Mouse (Mus musculus) neural tube, embryonic 14.5 days (tissue): ENCODE measurements around the gene Odf3. TPM values are rescaled to one million over a fixed set of nuclear protein-coding genes. Genes with fewer than 3 reads are reported as not detected.

Experiments used
- ATAC-seq: fragments of 200-750 bp; cut with Nextera tagmentation; 2 replicates; pipeline ENCODE4 v1.8.0; 2017; ENCODE audit warnings: low read depth, mild to moderate bottlenecking, moderate TSS enrichment, moderate library complexity
- H3K27ac ChIP-seq: fragments of 300-500 bp; sonication (generic); 2 replicates; pipeline ENCODE4 v1.5.1; 2014; ENCODE audit warnings: low read depth, mild to moderate bottlenecking, control low read depth, low read length, moderate library complexity, mixed read lengths
- H3K27me3 ChIP-seq: fragments of 300-500 bp; sonication (generic); 2 replicates; pipeline ENCODE4 v1.6.1; 2014; ENCODE audit warnings: low read length; ENCODE audit not compliant: control insufficient read depth, insufficient read depth
- H3K36me3 ChIP-seq: fragments of 300-500 bp; sonication (generic); 2 replicates; pipeline ENCODE4 v1.6.1; 2014; ENCODE audit warnings: low read length, mixed read lengths; ENCODE audit not compliant: control insufficient read depth, insufficient read depth
- H3K4me1 ChIP-seq: fragments of 300-500 bp; sonication (generic); 2 replicates; pipeline ENCODE4 v1.6.1; 2014; ENCODE audit warnings: low read length; ENCODE audit not compliant: control insufficient read depth, insufficient read depth
- H3K4me2 ChIP-seq: fragments of 300-500 bp; sonication (generic); 2 replicates; pipeline ENCODE4 v1.6.1; 2014; ENCODE audit warnings: mild to moderate bottlenecking, low read depth, low read length, control low read depth
- H3K4me3 ChIP-seq: fragments of 300-500 bp; sonication (generic); 2 replicates; pipeline ENCODE4 v1.5.1; 2014; ENCODE audit warnings: low read depth, low read length, control low read depth, mixed read lengths
- H3K9ac ChIP-seq: fragments of 300-500 bp; sonication (generic); replicated peaks from 2 replicates; pipeline ENCODE4 v1.6.1; 2014; ENCODE audit warnings: low read depth, mild to moderate bottlenecking, control low read depth, low read length, mixed read lengths
- H3K9me3 ChIP-seq: fragments of 300-500 bp; sonication (generic); 2 replicates; pipeline ENCODE4 v1.6.1; 2016; ENCODE audit warnings: low read length; ENCODE audit not compliant: control insufficient read depth
- WGBS: fragments of 180-500 bp; shearing (Covaris S2); extraction: QIAGEN DNeasy Blood & Tissue Kit; methylation state at CpG from one replicate; pipeline ENCODE4 v1.1.7; 2014; 5-methylcytosine and 5-hydroxymethylcytosine counted together
- polyA plus RNA-seq: library from polyadenylated mRNA; unstranded; fragments of >200 nt; fragmentation: Nextera tagmentation; extraction: Ambion mirVana; gene quantifications from 2 replicates; pipeline ENCODE4 v1.2.1, GENCODE M21; 2014

The Odf3 gene
- polyA plus RNA-seq, 1 experiment from 2014 or later = 0.37 TPM

DNA sequence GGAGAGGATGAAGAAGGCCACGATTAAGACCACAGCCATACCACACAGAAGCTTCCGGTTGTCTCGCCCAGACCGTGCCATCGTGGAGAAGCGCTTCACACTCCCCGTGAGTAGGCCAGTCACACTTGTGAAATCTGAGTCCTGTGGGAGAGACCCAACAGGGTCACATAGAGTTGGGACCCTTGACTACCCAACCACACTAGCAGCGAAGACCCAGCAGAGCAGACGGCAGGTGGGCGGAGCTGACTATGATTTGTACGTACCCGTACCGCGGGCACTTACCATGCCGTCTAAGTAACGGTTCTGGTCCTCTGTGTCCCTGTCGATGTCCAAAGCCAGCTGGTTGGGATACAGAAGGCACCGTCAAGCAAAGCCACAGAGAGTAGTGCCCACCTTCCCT is 6.9 kb downstream of the Odf3 start:
- H3K9me3 ChIP-seq = no peaks in the 10 kb centered on the region
- no peaks in the 10 kb centered on the region for H3K27me3 ChIP-seq
- no peak overlapping the region for H3K4me3 ChIP-seq
- H3K36me3 ChIP-seq = peaks cover 26% of the 10 kb centered on the region
- H3K4me2 ChIP-seq = no peak overlapping the region
- peaks cover 21% of the 10 kb centered on the region for H3K4me1 ChIP-seq
- H3K27ac ChIP-seq = no peak overlapping the region
- ATAC-seq = no peak
- WGBS = 93% methylated on average over 18 of the region's 18 CpGs
- no peak overlapping the region for H3K9ac ChIP-seq

DNA sequence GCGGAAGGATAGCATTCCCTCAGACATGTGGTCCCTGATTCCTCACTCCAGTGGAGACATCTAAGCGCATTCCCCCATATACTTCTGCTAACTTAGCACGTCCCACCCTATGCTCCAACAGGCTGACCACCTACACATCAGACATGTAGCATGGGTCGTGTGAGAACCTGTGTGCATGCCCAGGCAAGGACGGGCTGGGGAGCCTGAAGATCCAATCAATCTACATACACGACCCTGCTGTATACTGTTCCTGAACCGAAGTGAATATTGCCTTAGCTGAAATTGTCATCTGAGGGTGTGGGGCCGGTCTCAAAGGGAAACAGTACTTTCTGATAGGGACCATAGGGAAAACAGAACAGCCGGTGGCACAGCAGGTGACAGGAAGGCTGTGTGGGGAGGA is 7.6 kb downstream of the Odf3 start:
- peaks cover 28% of the 10 kb centered on the region for H3K36me3 ChIP-seq
- H3K4me2 ChIP-seq = peak overlapping the region; percentile 97
- H3K4me3 ChIP-seq = peak overlapping the region; percentile 67
- H3K27me3 ChIP-seq = no peaks in the 10 kb centered on the region
- no peak for ATAC-seq
- no peak overlapping the region for H3K27ac ChIP-seq
- peak overlapping the region; percentile 81 for H3K9ac ChIP-seq
- H3K9me3 ChIP-seq = no peaks in the 10 kb centered on the region
- peaks cover 21% of the 10 kb centered on the region for H3K4me1 ChIP-seq
- 77% methylated on average over 9 of the region's 9 CpGs for WGBS

DNA sequence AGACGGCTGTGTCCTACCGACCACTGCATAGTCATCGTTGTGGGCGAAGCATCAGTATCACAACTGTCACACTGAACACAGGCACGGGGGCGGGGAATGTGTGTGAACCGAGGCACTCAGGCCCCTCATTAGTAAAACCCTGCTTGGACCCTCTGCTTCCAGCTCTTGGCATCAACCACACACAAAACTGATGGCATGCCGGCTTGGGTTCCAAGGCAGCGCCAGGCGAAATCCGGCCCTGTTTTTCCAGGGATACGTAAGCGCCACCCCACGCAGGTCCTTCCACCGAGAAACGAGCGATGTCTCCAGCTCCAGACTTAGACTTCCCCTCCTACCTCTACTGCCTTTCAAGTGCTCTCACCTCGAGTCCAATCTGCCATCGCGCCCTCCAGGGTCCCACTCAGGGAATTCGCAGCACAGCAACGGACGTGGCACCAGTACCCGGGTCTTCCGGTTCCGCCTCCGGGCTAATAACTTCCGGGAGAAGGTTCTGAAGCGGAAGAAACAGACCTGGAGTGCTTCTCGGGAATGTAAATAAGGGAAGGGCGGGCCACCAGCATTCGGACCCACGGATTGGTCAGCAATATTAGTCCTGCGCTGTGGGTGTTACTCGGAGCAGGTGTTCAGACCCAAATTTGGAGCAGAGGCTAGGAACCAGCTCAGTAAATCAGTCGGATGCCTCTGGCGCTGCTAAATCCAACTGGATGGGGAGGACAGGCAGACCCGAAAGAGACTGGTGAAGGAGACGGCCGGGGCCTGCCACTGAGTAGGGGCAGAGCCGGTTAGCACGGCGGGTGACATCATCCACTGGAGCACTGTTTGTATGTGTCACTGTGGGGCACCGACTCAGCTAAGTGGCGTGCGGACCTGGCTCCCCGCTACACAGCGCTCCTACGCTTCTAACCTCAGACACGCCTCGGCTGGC is 8.5 kb downstream of the Odf3 start, which contains the start of gene Gm45785:
TSS of gene Gm45785 (minus strand) at position 472 of the 925 bp plus-strand sequence.
- H3K36me3 ChIP-seq = peaks cover 37% of the 10 kb centered on the region
- peak within 1 kb of the TSS; percentile 97 for H3K4me2 ChIP-seq
- WGBS = 1% methylated on average over 51 of the region's 51 CpGs
- H3K4me1 ChIP-seq = peaks cover 21% of the 10 kb centered on the region
- peak within 1 kb of the TSS; percentile 81 for H3K9ac ChIP-seq
- peak within 1 kb of the TSS; percentile 67 for H3K4me3 ChIP-seq
- H3K27ac ChIP-seq = peak within 1 kb of the TSS; percentile 89
- peak; percentile 81 for ATAC-seq
- no peaks in the 10 kb centered on the region for H3K27me3 ChIP-seq
- no peaks in the 10 kb centered on the region for H3K9me3 ChIP-seq

DNA sequence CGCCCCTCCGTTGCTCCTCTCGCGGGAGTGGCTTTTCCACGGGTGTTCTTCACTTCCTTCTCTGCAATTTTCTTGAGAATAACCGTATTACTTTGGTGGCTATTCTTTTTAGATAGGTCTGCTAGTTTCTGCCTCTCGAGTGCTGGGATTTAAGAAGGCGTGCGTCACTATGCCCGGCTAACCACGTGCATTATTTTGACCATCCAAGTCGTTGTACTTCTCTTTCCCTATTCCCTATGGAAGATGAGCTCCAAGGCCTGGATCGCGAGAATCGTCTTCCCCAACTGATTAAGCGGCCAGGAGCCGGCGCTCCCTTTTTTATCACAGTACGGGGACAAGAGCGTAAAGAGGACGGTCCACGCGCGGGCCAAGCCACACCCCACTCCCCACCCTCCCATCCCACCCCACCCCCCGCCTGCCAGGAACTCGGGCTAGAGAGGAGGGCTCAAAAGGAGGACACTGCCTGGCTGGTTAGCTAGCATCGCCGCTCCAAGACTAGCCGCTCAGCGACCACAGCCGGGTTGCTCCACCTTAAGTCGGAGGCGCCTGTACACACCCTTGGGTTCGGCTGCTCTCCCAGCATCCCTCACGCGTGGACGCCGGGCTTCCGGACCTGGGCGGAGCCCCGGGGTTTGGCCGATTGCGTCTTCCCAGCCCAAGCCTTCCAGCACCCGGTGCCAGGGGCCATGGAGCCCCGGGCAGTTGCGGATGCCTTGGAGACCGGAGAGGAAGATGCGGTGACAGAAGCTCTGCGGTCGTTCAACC is 9.4 kb downstream of the Odf3 start, which contains the start of gene Ric8a:
TSS of gene Ric8a (plus strand) at position 173 of the 765 bp plus-strand sequence.
- Histone ChIP-seq H3K27me3 (no peaks in the 10 kb centered on the region), H3K27ac (peak within 1 kb of the TSS; percentile 89), H3K4me2 (peak within 1 kb of the TSS; percentile 97), H3K9me3 (no peaks in the 10 kb centered on the region), H3K4me1 (peaks cover 21% of the 10 kb centered on the region), H3K9ac (peak within 1 kb of the TSS; percentile 81), H3K36me3 (peaks cover 45% of the 10 kb centered on the region), H3K4me3 (peak within 1 kb of the TSS; percentile 67)
- under 1% methylated on average over 49 of the region's 50 CpGs for WGBS
- peak; percentile 82 for ATAC-seq

DNA sequence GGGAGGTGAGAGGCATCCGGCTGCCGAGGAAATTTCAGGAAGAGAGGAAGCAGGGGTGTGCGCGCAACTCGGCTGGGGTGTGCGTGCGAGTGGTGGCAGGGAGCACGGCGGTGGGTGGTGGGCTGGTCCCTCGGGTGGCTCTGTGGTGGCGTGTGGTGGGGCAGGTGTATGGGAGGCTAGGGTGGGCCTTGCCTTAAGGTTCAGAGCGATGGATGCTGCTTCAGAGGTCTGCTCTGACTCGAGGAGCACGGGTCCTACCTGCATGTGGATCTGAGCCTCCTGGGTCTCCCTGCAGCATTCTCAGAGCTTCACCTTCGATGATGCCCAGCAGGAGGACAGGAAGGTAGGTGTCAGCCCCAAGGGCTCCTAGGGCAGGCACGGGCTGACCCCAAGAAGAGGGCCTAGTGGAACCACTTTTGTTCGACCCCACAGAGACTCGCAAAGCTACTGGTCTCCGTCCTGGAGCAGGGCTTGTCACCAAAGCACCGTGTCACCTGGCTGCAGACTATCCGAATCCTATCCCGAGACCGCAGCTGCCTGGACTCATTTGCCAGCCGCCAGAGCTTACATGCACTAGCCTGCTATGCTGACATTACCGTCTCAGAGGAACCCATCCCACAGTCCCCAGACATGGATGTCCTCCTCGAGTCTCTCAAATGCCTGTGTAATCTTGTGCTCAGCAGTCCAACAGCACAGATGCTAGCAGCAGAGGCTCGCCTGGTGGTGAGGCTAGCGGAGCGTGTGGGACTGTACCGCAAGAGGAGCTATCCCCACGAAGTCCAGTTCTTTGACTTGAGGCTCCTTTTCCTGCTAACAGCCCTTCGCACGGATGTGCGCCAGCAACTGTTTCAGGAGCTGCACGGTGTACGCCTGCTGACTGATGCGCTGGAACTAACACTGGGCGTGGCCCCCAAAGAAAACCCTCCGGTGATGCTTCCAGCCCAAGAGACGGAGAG is 10.2 kb downstream of the Odf3 start, which contains the start of gene Bet1l:
TSS of gene Bet1l (minus strand) at position 28 of the 956 bp plus-strand sequence.
- no peaks in the 10 kb centered on the region for H3K27me3 ChIP-seq
- peak within 1 kb of the TSS; percentile 81 for H3K9ac ChIP-seq
- H3K4me3 ChIP-seq = peak within 1 kb of the TSS; percentile 67
- 34% methylated on average over 40 of the region's 40 CpGs for WGBS
- H3K4me2 ChIP-seq = peak within 1 kb of the TSS; percentile 97
- H3K9me3 ChIP-seq = no peaks in the 10 kb centered on the region
- ATAC-seq = peak; percentile 33
- peak within 1 kb of the TSS; percentile 89 for H3K27ac ChIP-seq
- peaks cover 21% of the 10 kb centered on the region for H3K4me1 ChIP-seq
- H3K36me3 ChIP-seq = peaks cover 45% of the 10 kb centered on the region

DNA sequence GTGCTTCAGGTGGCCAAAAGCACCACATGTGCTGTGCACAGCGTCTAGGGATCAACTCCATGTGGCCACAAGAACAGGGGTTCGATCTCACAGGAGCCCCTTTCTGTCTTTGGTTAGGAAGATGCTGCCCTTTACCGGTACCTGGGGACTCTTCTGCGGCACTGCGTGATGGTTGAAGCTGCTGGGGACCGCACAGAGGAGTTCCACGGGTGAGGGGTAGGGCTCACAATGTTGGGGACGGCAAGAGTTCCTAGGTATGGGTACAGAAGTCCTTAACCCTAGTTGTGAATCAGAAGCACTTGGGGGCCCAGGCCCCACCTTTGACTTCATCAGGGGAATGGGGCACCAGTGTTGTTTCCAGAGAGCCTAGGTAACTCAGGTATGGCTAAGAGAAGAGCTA is 11.1 kb downstream of the Odf3 start:
- Histone ChIP-seq H3K4me2 (peak overlapping the region; percentile 97), H3K27me3 (no peaks in the 10 kb centered on the region), H3K9me3 (no peaks in the 10 kb centered on the region), H3K4me3 (peak overlapping the region; percentile 67), H3K27ac (no peak overlapping the region), H3K9ac (0 out of 2 replicates have a peak overlapping the region, but pooled peaks have one; percentile 81), H3K36me3 (peaks cover 45% of the 10 kb centered on the region), H3K4me1 (peaks cover 21% of the 10 kb centered on the region)
- WGBS = 92% methylated on average over 8 of the region's 8 CpGs
- ATAC-seq = no peak

DNA sequence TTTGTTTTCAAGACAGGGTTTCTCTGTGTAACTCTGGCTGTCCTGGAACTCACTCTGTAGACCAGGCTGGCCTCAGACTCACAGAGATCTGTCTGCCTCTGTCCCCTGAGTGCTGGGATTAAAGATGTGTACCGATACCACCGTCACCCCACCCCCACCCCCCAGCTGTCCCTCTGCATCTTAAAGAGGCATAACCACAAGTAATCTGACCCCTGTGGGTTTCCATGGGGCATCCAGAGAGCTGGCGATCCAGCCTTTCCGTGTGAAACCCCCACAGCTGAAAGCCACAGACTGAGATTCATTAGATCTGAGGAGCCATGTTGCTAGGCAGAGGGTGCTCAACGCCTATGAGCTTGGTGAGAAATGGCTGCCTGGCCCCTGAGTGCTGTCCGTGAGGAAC is 12.4 kb downstream of the Odf3 start:
- Histone ChIP-seq H3K36me3 (peaks cover 44% of the 10 kb centered on the region), H3K4me2 (no peak overlapping the region), H3K4me3 (no peak overlapping the region), H3K9ac (no peak overlapping the region), H3K9me3 (no peaks in the 10 kb centered on the region), H3K27ac (no peak overlapping the region), H3K4me1 (peaks cover 19% of the 10 kb centered on the region), H3K27me3 (no peaks in the 10 kb centered on the region)
- no peak for ATAC-seq
- 79% methylated on average over 6 of the region's 6 CpGs for WGBS

DNA sequence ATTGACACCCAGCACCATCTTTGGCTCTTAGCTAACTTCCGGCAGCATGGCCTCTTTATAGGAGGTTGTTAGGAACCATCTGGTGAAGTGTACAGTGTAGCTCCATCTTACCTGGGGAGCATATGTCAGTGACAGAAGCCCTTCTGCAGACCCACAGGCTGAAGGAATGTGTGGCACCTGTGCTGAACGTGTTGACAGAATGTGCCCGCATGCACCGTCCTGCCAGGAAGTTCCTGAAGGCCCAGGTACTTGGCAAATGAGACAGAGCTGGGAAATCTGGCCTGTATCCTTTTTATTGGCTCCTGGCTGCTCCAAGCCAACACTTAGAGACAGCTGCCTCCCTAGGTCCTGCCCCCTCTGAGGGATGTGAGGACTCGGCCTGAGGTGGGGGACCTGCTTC is 13.1 kb downstream of the Odf3 start:
- Histone ChIP-seq H3K36me3 (peaks cover 44% of the 10 kb centered on the region), H3K9ac (no peak overlapping the region)
- WGBS = 83% methylated on average over 5 of the region's 5 CpGs

More for the DNA sequence above, 13.1 kb downstream of the Odf3 start:
- ATAC-seq = no peak
- Histone ChIP-seq H3K4me2 (no peak overlapping the region), H3K9me3 (no peaks in the 10 kb centered on the region), H3K4me3 (no peak overlapping the region), H3K27me3 (no peaks in the 10 kb centered on the region), H3K4me1 (peaks cover 12% of the 10 kb centered on the region), H3K27ac (no peak overlapping the region)
